Mouse (Mus musculus): Measurements from ENCODE around the gene Adcy5. TPM values are rescaled to one million over a fixed set of nuclear protein-coding genes. Genes with fewer than 3 reads are reported as not detected.

Gene Adcy5
- polyA plus RNA-seq, 1 experiment from 2014 or later: 2.2 TPM

DNA sequence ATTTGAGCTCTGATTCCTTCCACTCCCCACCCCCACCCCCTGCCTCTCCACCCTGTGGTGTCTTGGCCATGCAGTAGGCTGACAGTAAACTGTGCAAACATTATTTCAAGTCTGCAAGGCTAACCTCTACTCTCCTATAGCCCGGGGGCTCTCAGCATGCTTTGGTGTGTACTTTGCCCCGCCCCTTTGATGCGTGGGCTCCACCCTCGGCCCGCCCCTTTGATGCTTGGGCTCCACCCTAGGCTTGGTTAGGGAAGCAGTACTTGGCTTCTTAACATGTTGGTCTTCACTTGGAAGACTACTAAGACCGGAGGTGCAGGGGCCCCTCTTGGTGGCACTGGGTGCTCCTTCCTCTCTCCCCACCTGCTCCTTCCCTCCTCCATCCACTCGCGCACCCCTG is 4.9 kb downstream of the Adcy5 start:
- H3K27me3 ChIP-seq: peaks cover 31% of the 10 kb centered on the region
- ATAC-seq (ENCODE audit: insufficient number of reproducible peaks, low FRiP score, low TSS enrichment, low read depth): no peak
- H3K4me1 ChIP-seq: peaks cover 34% of the 10 kb centered on the region
- H3K9ac ChIP-seq: no peak overlapping the region
- H3K27ac ChIP-seq: no peak overlapping the region
- no peaks in the 10 kb centered on the region for H3K9me3 ChIP-seq
- no peaks in the 10 kb centered on the region for H3K36me3 ChIP-seq
- 65% methylated on average over 8 of the region's 8 CpGs for WGBS
- no peak overlapping the region for H3K4me3 ChIP-seq
- no peak overlapping the region for H3K4me2 ChIP-seq

DNA sequence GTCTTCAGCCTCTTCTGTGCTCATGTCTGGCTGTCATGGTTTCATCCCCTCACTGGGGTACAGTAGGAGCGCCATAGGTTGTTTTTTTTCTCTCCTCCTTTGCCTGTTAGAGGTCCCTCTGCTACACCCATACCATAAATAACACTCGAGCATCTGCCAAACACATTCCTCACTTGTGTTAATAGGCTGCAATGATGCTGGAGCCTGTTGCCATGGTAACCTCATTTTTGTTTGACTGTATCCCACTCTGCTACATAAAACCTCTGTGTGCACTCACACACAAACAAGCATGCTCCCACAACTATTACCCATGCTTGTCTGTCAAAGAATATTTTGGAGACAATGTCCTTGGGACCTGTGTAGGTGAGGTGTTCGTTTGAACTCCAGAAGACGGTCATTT is 5.3 kb downstream of the Adcy5 start:
- Histone ChIP-seq H3K27me3 (peaks cover 30% of the 10 kb centered on the region), H3K4me2 (no peak overlapping the region), H3K9me3 (no peaks in the 10 kb centered on the region), H3K36me3 (no peaks in the 10 kb centered on the region), H3K27ac (no peak overlapping the region), H3K4me1 (peaks cover 36% of the 10 kb centered on the region), H3K9ac (no peak overlapping the region), H3K4me3 (no peak overlapping the region)
- WGBS: 62% methylated on average over 4 of the region's 4 CpGs
- no peak for ATAC-seq (ENCODE audit: insufficient number of reproducible peaks, low FRiP score, low TSS enrichment, low read depth)

DNA sequence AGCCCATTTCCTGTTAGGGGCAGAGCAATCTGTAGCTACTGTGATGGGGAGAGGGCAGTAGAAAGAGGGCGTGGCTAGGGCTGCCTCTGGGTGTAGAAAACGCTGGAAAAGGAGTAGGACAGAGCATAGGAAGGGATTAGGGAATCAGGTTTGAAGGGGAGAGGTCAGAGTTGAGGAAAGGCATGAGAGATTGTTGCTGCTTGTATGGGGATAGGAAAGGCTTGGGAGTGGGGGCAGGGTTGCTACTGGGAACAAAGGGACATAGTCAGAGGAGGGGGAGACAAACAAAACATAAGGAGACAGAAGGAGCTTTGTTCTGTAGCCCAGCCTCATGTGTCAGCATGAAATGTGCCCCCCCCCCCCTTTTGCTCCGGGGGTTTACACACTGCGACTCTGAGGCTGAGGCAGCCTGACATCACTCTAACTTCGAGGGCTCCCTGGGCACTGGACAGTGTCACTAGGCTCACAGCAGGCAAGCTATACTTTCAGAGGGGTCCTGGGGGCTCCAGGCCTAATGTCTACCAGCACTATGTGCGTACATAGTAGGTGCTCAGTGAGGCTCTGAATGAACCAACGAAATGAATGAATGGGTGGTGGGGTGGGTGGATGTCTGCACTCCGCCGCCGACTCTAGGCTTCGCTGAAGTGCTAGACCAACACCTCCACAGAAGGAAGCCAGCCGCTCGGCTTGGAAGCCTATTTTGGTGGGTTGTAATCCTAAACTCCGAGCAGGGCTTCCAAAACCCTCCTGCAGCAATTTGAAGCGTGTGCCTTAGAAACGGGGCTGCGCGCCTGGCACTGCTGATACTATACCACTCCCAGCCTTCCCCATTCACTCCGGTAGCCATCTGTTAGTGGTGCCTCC is 9.9 kb downstream of the Adcy5 start:
- 41% methylated on average over 19 of the region's 19 CpGs for WGBS
- no peak overlapping the region for H3K4me2 ChIP-seq

GRCm38 (mm10) chr16:35165361-35165760 is 10.7 kb downstream of the Adcy5 start:
- 73% methylated on average over 6 of the region's 6 CpGs for WGBS
- no peak for ATAC-seq (ENCODE audit: insufficient number of reproducible peaks, low FRiP score, low TSS enrichment, low read depth)
- no peak overlapping the region for H3K27ac ChIP-seq

More for the DNA sequence above, 9.9 kb downstream of the Adcy5 start:
- Histone ChIP-seq H3K4me1 (peaks cover 26% of the 10 kb centered on the region), H3K36me3 (no peaks in the 10 kb centered on the region), H3K9ac (no peak overlapping the region), H3K27me3 (no peaks in the 10 kb centered on the region), H3K27ac (no peak overlapping the region), H3K9me3 (no peaks in the 10 kb centered on the region), H3K4me3 (no peak overlapping the region)
- ATAC-seq (ENCODE audit: insufficient number of reproducible peaks, low FRiP score, low TSS enrichment, low read depth): no peak

GRCm38 (mm10) chr16:35165788-35166187 is 11.1 kb downstream of the Adcy5 start:
- Histone ChIP-seq H3K36me3 (no peaks in the 10 kb centered on the region), H3K27me3 (no peaks in the 10 kb centered on the region), H3K9ac (no peak overlapping the region), H3K4me3 (no peak overlapping the region), H3K9me3 (no peaks in the 10 kb centered on the region), H3K4me1 (peaks cover 22% of the 10 kb centered on the region), H3K27ac (no peak overlapping the region), H3K4me2 (no peak overlapping the region)
- ATAC-seq (ENCODE audit: insufficient number of reproducible peaks, low FRiP score, low TSS enrichment, low read depth): no peak
- WGBS: 67% methylated on average over 3 of the region's 3 CpGs

More at GRCm38 (mm10) chr16:35165361-35165760, 10.7 kb downstream of the Adcy5 start:
- H3K27me3 ChIP-seq: no peaks in the 10 kb centered on the region
- H3K4me1 ChIP-seq: peaks cover 22% of the 10 kb centered on the region
- no peak overlapping the region for H3K4me2 ChIP-seq
- no peak overlapping the region for H3K4me3 ChIP-seq
- no peaks in the 10 kb centered on the region for H3K9me3 ChIP-seq
- H3K36me3 ChIP-seq: no peaks in the 10 kb centered on the region
- H3K9ac ChIP-seq: no peak overlapping the region

GRCm38 (mm10) chr16:35169431-35169830 is 14.8 kb downstream of the Adcy5 start:
- Histone ChIP-seq H3K4me3 (no peak overlapping the region), H3K4me2 (no peak overlapping the region), H3K4me1 (peaks cover 17% of the 10 kb centered on the region), H3K9me3 (no peaks in the 10 kb centered on the region), H3K9ac (no peak overlapping the region), H3K27ac (no peak overlapping the region), H3K27me3 (no peaks in the 10 kb centered on the region), H3K36me3 (no peaks in the 10 kb centered on the region)
- no peak for ATAC-seq (ENCODE audit: insufficient number of reproducible peaks, low FRiP score, low TSS enrichment, low read depth)
- 47% methylated on average over 7 of the region's 7 CpGs for WGBS

GRCm38 (mm10) chr16:35172195-35172594 is 17.5 kb downstream of the Adcy5 start:
- H3K9me3 ChIP-seq: no peaks in the 10 kb centered on the region
- ATAC-seq (ENCODE audit: insufficient number of reproducible peaks, low FRiP score, low TSS enrichment, low read depth): no peak
- no peak overlapping the region for H3K4me3 ChIP-seq
- no peaks in the 10 kb centered on the region for H3K27me3 ChIP-seq
- H3K4me2 ChIP-seq: no peak overlapping the region
- no peaks in the 10 kb centered on the region for H3K36me3 ChIP-seq
- H3K4me1 ChIP-seq: no peaks in the 10 kb centered on the region
- H3K27ac ChIP-seq: no peak overlapping the region
- 84% methylated on average over 5 of the region's 5 CpGs for WGBS
- no peak overlapping the region for H3K9ac ChIP-seq

DNA sequence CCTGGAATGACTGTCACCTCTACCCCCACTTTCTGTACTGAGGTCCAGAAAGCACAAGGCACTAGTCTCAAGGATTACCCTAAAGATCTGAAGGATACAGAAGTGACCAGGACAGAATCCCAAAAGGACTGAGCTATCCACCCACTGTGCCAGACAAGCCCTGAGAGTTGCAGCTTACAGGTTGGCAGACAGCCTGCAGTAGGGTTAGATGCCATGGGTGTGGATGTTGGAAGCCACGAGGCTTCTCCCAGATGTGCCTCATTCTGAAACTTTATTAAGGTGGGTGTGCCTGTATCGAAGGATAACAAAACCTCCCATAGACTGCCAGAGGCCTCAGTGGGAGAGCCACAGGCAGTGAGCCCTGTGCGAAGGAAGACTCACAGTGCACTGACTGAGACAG is 23.8 kb downstream of the Adcy5 start:
- H3K4me1 ChIP-seq: peaks cover 17% of the 10 kb centered on the region
- H3K9me3 ChIP-seq: no peaks in the 10 kb centered on the region
- H3K4me2 ChIP-seq: no peak overlapping the region
- WGBS: 52% methylated on average over 3 of the region's 3 CpGs
- ATAC-seq (ENCODE audit: insufficient number of reproducible peaks, low FRiP score, low TSS enrichment, low read depth): no peak
- H3K36me3 ChIP-seq: no peaks in the 10 kb centered on the region
- no peaks in the 10 kb centered on the region for H3K27me3 ChIP-seq
- no peak overlapping the region for H3K4me3 ChIP-seq
- H3K27ac ChIP-seq: no peak overlapping the region
- no peak overlapping the region for H3K9ac ChIP-seq

- Histone ChIP-seq H3K9me3 (no peaks in the 10 kb centered on the region), H3K27ac (no peak overlapping the region), H3K4me1 (peaks cover 17% of the 10 kb centered on the region), H3K4me2 (no peak overlapping the region), H3K36me3 (no peaks in the 10 kb centered on the region), H3K4me3 (no peak overlapping the region), H3K9ac (no peak overlapping the region), H3K27me3 (no peaks in the 10 kb centered on the region)
- no peak for ATAC-seq (ENCODE audit: insufficient number of reproducible peaks, low FRiP score, low TSS enrichment, low read depth)
- WGBS: 49% methylated on average over 8 of the region's 8 CpGs
Observed at GRCm38 (mm10) chr16:35179082-35179481, 24.4 kb downstream of the Adcy5 start.

DNA sequence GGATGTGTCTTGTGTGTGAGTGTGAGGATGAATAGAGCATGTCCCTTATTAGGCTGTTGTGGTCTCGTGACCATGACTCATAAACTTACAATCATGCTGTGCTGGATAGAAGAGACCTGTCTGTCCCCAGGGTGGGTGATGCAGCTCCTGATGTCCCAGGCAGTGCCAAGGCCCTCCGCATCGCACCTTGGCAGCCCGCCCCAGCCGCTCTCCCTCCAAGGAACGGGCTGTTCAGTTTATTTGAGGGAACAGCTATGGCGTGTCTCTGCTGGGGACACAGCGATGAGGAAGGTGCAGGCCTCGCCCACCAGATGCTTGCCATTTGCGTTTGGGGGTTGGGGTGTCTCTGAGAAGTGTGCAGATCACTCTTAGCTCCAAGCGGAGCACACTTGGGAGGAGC is 28.5 kb downstream of the Adcy5 start:
- 62% methylated on average over 11 of the region's 11 CpGs for WGBS
- ATAC-seq (ENCODE audit: insufficient number of reproducible peaks, low FRiP score, low TSS enrichment, low read depth): no peak
- H3K9ac ChIP-seq: no peak overlapping the region
- no peaks in the 10 kb centered on the region for H3K27me3 ChIP-seq
- no peaks in the 10 kb centered on the region for H3K9me3 ChIP-seq
- H3K4me3 ChIP-seq: no peak overlapping the region
- peaks cover 17% of the 10 kb centered on the region for H3K4me1 ChIP-seq
- no peak overlapping the region for H3K4me2 ChIP-seq
- no peak overlapping the region for H3K27ac ChIP-seq
- H3K36me3 ChIP-seq: no peaks in the 10 kb centered on the region

DNA sequence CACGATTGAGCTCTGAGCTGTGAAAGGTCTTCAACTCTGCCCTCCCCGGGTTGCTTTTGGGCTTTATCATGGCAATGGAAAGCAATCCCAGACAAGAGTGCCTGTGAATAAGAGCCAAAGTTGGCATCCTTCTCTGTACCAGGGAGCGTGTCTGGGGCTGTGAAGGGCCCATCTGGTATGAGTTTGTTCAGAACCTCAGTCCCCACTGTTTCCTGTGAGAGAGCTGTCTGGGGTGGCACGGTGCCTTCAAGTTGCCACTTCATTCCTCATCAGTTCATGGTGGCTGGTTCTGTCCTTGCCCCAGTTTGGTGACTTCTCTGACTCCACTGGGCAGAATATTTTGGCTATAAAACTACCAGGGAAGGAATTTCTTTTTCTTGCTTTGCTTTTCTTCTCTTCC is 33.4 kb downstream of the Adcy5 start:
- no peak overlapping the region for H3K4me3 ChIP-seq
- ATAC-seq (ENCODE audit: insufficient number of reproducible peaks, low FRiP score, low TSS enrichment, low read depth): no peak
- no peaks in the 10 kb centered on the region for H3K9me3 ChIP-seq
- H3K4me1 ChIP-seq: peaks cover 11% of the 10 kb centered on the region; the same call in 1 of the 2 replicates
- no peak overlapping the region for H3K4me2 ChIP-seq
- H3K27ac ChIP-seq: no peak overlapping the region
- no peak overlapping the region for H3K9ac ChIP-seq
- 61% methylated on average over 4 of the region's 4 CpGs for WGBS
- H3K36me3 ChIP-seq: no peaks in the 10 kb centered on the region
- no peaks in the 10 kb centered on the region for H3K27me3 ChIP-seq

DNA sequence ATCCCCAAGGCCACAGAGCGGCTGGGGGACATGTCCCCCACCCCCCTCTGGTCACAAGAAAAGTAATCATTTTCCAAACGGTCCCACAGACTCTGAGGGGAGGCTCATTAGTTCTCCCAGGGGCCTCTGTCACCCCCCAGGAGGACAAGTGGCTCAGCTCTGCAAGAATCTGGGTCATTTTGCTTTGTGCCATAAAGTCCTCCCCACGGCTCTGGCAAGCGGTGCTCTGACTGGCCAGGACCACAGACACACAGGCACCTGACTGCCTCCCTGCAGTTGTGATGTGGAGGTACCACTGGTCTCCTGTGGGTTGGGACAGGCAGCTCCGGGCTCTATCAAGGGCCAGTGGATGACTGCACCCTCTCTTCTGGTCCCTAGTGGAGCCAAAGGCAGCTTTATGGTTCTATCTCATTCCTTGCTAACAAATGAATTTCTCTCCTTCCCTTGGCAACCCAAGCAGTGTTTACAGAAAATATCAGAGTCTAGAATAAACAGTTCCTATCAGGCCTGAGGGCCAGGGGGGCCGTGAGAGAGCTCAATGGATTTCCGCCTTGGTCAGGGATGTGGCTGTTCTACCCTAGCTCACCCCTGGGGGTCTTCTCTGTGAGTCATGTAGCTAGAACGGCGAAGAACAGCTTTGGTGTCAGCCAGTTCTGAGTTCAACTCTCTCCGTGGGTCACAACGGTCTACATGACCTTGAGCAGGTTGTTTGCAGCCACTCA is 34.9 kb downstream of the Adcy5 start:
- Histone ChIP-seq H3K27me3 (no peaks in the 10 kb centered on the region), H3K9me3 (no peaks in the 10 kb centered on the region), H3K4me1 (peaks cover 16% of the 10 kb centered on the region), H3K9ac (no peak overlapping the region), H3K4me3 (no peak overlapping the region), H3K27ac (no peak overlapping the region), H3K36me3 (no peaks in the 10 kb centered on the region), H3K4me2 (no peak overlapping the region)
- WGBS: 70% methylated on average over 11 of the region's 11 CpGs
- ATAC-seq (ENCODE audit: insufficient number of reproducible peaks, low FRiP score, low TSS enrichment, low read depth): no peak

Measured in limb, embryonic 15.5 days (tissue).